Mouse (Mus musculus) adrenal gland, postnatal 36 days (tissue): ENCODE results near the gene Gpbar1. TPM values are rescaled to one million over a fixed set of nuclear protein-coding genes. Genes with fewer than 3 reads are reported as not detected.
"Not testable (repeated sequence)": the region's sequence is repeated elsewhere in the genome, so short reads cannot be mapped to it uniquely, and the experiment has no call there.

ENCODE experiments used
- DNase-seq, 2 experiments: peaks; one replicate each; pipeline ENCODE4 v3.0.0; 2021; ENCODE audit warnings: mixed read lengths in 1 of 2
- total RNA-seq, 2 experiments: library from RNA; stranded (reverse); gene quantifications; 2 replicates each; pipeline ENCODE4 v1.2.3; 2021

The Gpbar1 gene
- total RNA-seq, 2 experiments from 2014 or later: not detected

GRCm38 (mm10) chr1:74277883-74278537 is 340 bp upstream of the Gpbar1 start:
- DNase-seq: no peak

- no peak for DNase-seq
Measured at GRCm38 (mm10) chr1:74278988-74279387, 638 bp downstream of the Gpbar1 start.

GRCm38 (mm10) chr1:74280591-74281325 is 2.4 kb downstream of the Gpbar1 start:
- DNase-seq: no peak

- DNase-seq: no peak
Measured at GRCm38 (mm10) chr1:74281372-74281771, 3.0 kb downstream of the Gpbar1 start.

GRCm38 (mm10) chr1:74281886-74282285 is 3.5 kb downstream of the Gpbar1 start:
- DNase-seq: no peak

- DNase-seq: no peak
Measured at GRCm38 (mm10) chr1:74282896-74283625, 4.7 kb downstream of the Gpbar1 start.

GRCm38 (mm10) chr1:74283686-74284463 is 5.5 kb downstream of the Gpbar1 start:
- peak; percentile 80 to 83 for DNase-seq

GRCm38 (mm10) chr1:74284543-74285160 is 6.3 kb downstream of the Gpbar1 start, which contains the start of the genes Aamp and Pnkd:
Gene Aamp (minus strand): TSS chr1:74284738.
Gene Pnkd (plus strand): TSS chr1:74284930.
- peak; percentile 100 for DNase-seq

GRCm38 (mm10) chr1:74285212-74286010 is 7.1 kb downstream of the Gpbar1 start:
- DNase-seq: peak; percentile 33 to 39

- not testable (repeated sequence) for DNase-seq
Measured at GRCm38 (mm10) chr1:74286869-74287607, 8.7 kb downstream of the Gpbar1 start.

- no peak for DNase-seq
Measured at GRCm38 (mm10) chr1:74288327-74288726, 10.0 kb downstream of the Gpbar1 start.

GRCm38 (mm10) chr1:74289248-74289647 is 10.9 kb downstream of the Gpbar1 start:
- no peak for DNase-seq

- DNase-seq: no peak
Measured at GRCm38 (mm10) chr1:74289740-74290139, 11.4 kb downstream of the Gpbar1 start.

- DNase-seq: no peak
Measured at GRCm38 (mm10) chr1:74290141-74290540, 11.8 kb downstream of the Gpbar1 start.

GRCm38 (mm10) chr1:74292331-74293020 is 14.1 kb downstream of the Gpbar1 start:
- no peak for DNase-seq

GRCm38 (mm10) chr1:74293306-74293960 is 15.1 kb downstream of the Gpbar1 start:
- DNase-seq: no peak

- DNase-seq: peak; percentile 52 to 54
Measured at GRCm38 (mm10) chr1:74294090-74294643, 15.8 kb downstream of the Gpbar1 start.

- peak; percentile 38 to 40 for DNase-seq
Measured at GRCm38 (mm10) chr1:74294733-74295455, 16.5 kb downstream of the Gpbar1 start.
